Mouse (Mus musculus) neural tube, embryonic 12.5 days (tissue): ENCODE results near the gene Eya4. TPM values are rescaled to one million over a fixed set of nuclear protein-coding genes. Genes with fewer than 3 reads are reported as not detected.

ENCODE experiments used
- ATAC-seq: fragments of 200-750 bp; cut with Nextera tagmentation; 2 replicates; pipeline ENCODE4 v1.8.0; 2017; ENCODE audit warnings: low read depth, mild to moderate bottlenecking, moderate TSS enrichment, moderate library complexity; ENCODE audit not compliant: low FRiP score
- H3K27ac ChIP-seq: fragments of 300-500 bp; sonication (generic); 2 replicates; pipeline ENCODE4 v1.5.1; 2016
- H3K27me3 ChIP-seq: fragments of 300-500 bp; sonication (generic); replicated peaks from 2 replicates; pipeline ENCODE4 v1.6.1; 2016; ENCODE audit warnings: mild to moderate bottlenecking
- H3K36me3 ChIP-seq: fragments of 300-500 bp; sonication (generic); 2 replicates; pipeline ENCODE4 v1.6.1; 2016; ENCODE audit warnings: mild to moderate bottlenecking
- H3K4me1 ChIP-seq: fragments of 300-500 bp; sonication (generic); 2 replicates; pipeline ENCODE4 v1.6.1; 2016
- H3K4me2 ChIP-seq: fragments of 300-500 bp; sonication (generic); replicated peaks from 2 replicates; pipeline ENCODE4 v1.6.1; 2016; ENCODE audit warnings: mild to moderate bottlenecking
- H3K4me3 ChIP-seq: fragments of 300-500 bp; sonication (generic); 2 replicates; pipeline ENCODE4 v1.5.1; 2016
- H3K9ac ChIP-seq: fragments of 300-500 bp; sonication (generic); 2 replicates; pipeline ENCODE4 v1.6.1; 2016; ENCODE audit warnings: mild to moderate bottlenecking
- H3K9me3 ChIP-seq: fragments of 300-500 bp; sonication (generic); 2 replicates; pipeline ENCODE4 v1.6.1; 2016; ENCODE audit warnings: mild to moderate bottlenecking
- WGBS: fragments of 180-500 bp; shearing (Covaris S2); methylation state at CpG from one replicate; pipeline ENCODE4 v1.1.7; 2016; 5-methylcytosine and 5-hydroxymethylcytosine counted together
- polyA plus RNA-seq: library from polyadenylated mRNA; unstranded; fragments of >200 nt; fragmentation: Nextera tagmentation; extraction: Ambion mirVana; gene quantifications from 2 replicates; pipeline ENCODE4 v1.2.1, GENCODE M21; 2016

Gene Eya4
- polyA plus RNA-seq, 1 experiment from 2014 or later = 3.2 TPM

GRCm38 (mm10) chr10:23179285-23179684 lies 171.3 kb downstream of the Eya4 start:
- H3K4me1 ChIP-seq = peaks cover 17% of the 10 kb centered on the region
- no peak overlapping the region for H3K27ac ChIP-seq
- WGBS = 17% methylated on average over 6 of the region's 6 CpGs
- H3K36me3 ChIP-seq = no peaks in the 10 kb centered on the region
- H3K4me3 ChIP-seq = no peak overlapping the region
- no peak for ATAC-seq
- H3K9ac ChIP-seq = no peak overlapping the region
- H3K9me3 ChIP-seq = no peaks in the 10 kb centered on the region
- no peak overlapping the region for H3K4me2 ChIP-seq
- no peaks in the 10 kb centered on the region for H3K27me3 ChIP-seq

GRCm38 (mm10) chr10:23177347-23178046 lies 173.1 kb downstream of the Eya4 start:
- Histone ChIP-seq H3K9me3 (no peaks in the 10 kb centered on the region), H3K27ac (no peak overlapping the region), H3K36me3 (no peaks in the 10 kb centered on the region), H3K27me3 (no peaks in the 10 kb centered on the region), H3K4me3 (no peak overlapping the region), H3K9ac (no peak overlapping the region), H3K4me1 (peaks cover 17% of the 10 kb centered on the region), H3K4me2 (no peak overlapping the region)
- ATAC-seq = no peak
- 66% methylated on average over 5 of the region's 5 CpGs for WGBS

- no peak overlapping the region for H3K4me2 ChIP-seq
- no peaks in the 10 kb centered on the region for H3K27me3 ChIP-seq
- H3K9ac ChIP-seq = no peak overlapping the region
- H3K4me1 ChIP-seq = peaks cover 17% of the 10 kb centered on the region
- no peak overlapping the region for H3K27ac ChIP-seq
- no peak overlapping the region for H3K4me3 ChIP-seq
- H3K9me3 ChIP-seq = no peaks in the 10 kb centered on the region
- no peaks in the 10 kb centered on the region for H3K36me3 ChIP-seq
- 76% methylated on average over 8 of the region's 8 CpGs for WGBS
- ATAC-seq = no peak
These were observed 173.8 kb downstream of the Eya4 start for GRCm38 (mm10) chr10:23176666-23177346.

- no peak overlapping the region for H3K27ac ChIP-seq
- no peaks in the 10 kb centered on the region for H3K9me3 ChIP-seq
- H3K27me3 ChIP-seq = no peaks in the 10 kb centered on the region
- H3K9ac ChIP-seq = no peak overlapping the region
- 89% methylated on average over 7 of the region's 7 CpGs for WGBS
- no peak for ATAC-seq
- no peaks in the 10 kb centered on the region for H3K4me1 ChIP-seq
- no peak overlapping the region for H3K4me3 ChIP-seq
- no peaks in the 10 kb centered on the region for H3K36me3 ChIP-seq
- H3K4me2 ChIP-seq = no peak overlapping the region
These were observed 179.0 kb downstream of the Eya4 start for GRCm38 (mm10) chr10:23171541-23171940.

GRCm38 (mm10) chr10:23165089-23165642 lies 185.4 kb downstream of the Eya4 start:
- H3K4me1 ChIP-seq = no peaks in the 10 kb centered on the region
- WGBS = 54% methylated on average over 7 of the region's 7 CpGs
- H3K36me3 ChIP-seq = no peaks in the 10 kb centered on the region

DNA sequence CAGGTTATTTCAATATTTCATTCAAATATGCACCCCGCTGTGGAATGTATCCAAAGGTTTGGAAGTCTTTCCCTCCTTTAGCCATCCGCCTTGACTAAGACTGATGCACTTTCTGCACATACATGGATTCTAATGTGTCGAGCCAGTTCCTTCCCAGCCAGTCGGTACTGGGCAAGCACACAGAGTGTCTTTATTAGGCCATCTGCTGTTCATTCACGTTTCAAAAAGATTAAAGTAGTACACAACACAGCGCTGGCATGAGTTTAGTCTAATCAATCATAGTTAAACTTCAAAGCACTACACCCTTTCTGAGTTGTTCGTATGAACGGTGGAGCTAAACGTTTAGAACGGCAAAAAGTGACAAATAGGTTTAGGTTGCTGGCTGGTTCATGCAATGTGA lies 190.7 kb downstream of the Eya4 start:
- no peak overlapping the region for H3K4me2 ChIP-seq
- H3K4me1 ChIP-seq = no peaks in the 10 kb centered on the region
- no peak for ATAC-seq
- 69% methylated on average over 10 of the region's 10 CpGs for WGBS
- H3K4me3 ChIP-seq = no peak overlapping the region
- no peak overlapping the region for H3K9ac ChIP-seq
- no peaks in the 10 kb centered on the region for H3K27me3 ChIP-seq
- H3K36me3 ChIP-seq = no peaks in the 10 kb centered on the region
- H3K9me3 ChIP-seq = no peaks in the 10 kb centered on the region
- no peak overlapping the region for H3K27ac ChIP-seq

More at GRCm38 (mm10) chr10:23165089-23165642, 185.4 kb downstream of the Eya4 start:
- ATAC-seq = peak; percentile 63
- H3K27ac ChIP-seq = no peak overlapping the region
- H3K9ac ChIP-seq = no peak overlapping the region
- no peaks in the 10 kb centered on the region for H3K27me3 ChIP-seq
- H3K4me2 ChIP-seq = no peak overlapping the region
- H3K9me3 ChIP-seq = no peaks in the 10 kb centered on the region
- H3K4me3 ChIP-seq = no peak overlapping the region

GRCm38 (mm10) chr10:23159138-23159537 lies 191.4 kb downstream of the Eya4 start:
- ATAC-seq = no peak
- 87% methylated on average over 11 of the region's 11 CpGs for WGBS

GRCm38 (mm10) chr10:23156866-23157625 lies 193.5 kb downstream of the Eya4 start:
- no peaks in the 10 kb centered on the region for H3K4me1 ChIP-seq
- no peak overlapping the region for H3K27ac ChIP-seq
- no peak for ATAC-seq
- H3K9ac ChIP-seq = no peak overlapping the region
- H3K9me3 ChIP-seq = no peaks in the 10 kb centered on the region
- H3K27me3 ChIP-seq = no peaks in the 10 kb centered on the region
- H3K36me3 ChIP-seq = no peaks in the 10 kb centered on the region
- WGBS = 77% methylated on average over 18 of the region's 18 CpGs
- no peak overlapping the region for H3K4me3 ChIP-seq
- no peak overlapping the region for H3K4me2 ChIP-seq

More at GRCm38 (mm10) chr10:23159138-23159537, 191.4 kb downstream of the Eya4 start:
- Histone ChIP-seq H3K9me3 (no peaks in the 10 kb centered on the region), H3K4me2 (no peak overlapping the region), H3K4me3 (no peak overlapping the region), H3K4me1 (no peaks in the 10 kb centered on the region), H3K27ac (no peak overlapping the region), H3K27me3 (no peaks in the 10 kb centered on the region), H3K9ac (no peak overlapping the region), H3K36me3 (no peaks in the 10 kb centered on the region)

DNA sequence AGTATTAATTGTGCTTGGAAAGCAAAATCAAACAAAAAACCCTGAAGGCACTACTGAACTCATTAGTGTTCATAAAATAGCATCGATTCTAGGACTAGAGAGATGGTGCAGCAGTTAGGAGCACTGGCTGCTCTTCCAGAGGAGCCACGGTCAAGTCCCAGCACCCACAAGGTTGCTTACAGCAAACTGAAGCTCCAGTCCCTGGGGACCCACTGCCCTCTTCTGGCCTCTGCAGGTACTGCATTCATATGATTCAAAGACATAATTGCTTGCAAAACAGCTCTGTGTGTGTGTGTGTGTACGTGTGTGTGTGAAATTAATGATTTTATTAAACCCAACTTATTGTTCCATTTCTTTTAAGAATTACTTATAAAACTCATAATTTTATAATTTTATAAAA lies 200.2 kb downstream of the Eya4 start:
- Histone ChIP-seq H3K9ac (no peak overlapping the region), H3K27me3 (no peaks in the 10 kb centered on the region), H3K4me3 (no peak overlapping the region), H3K4me2 (no peak overlapping the region), H3K27ac (no peak overlapping the region), H3K36me3 (no peaks in the 10 kb centered on the region), H3K9me3 (no peaks in the 10 kb centered on the region), H3K4me1 (no peaks in the 10 kb centered on the region)
- ATAC-seq = no peak
- 84% methylated on average over 3 of the region's 3 CpGs for WGBS

DNA sequence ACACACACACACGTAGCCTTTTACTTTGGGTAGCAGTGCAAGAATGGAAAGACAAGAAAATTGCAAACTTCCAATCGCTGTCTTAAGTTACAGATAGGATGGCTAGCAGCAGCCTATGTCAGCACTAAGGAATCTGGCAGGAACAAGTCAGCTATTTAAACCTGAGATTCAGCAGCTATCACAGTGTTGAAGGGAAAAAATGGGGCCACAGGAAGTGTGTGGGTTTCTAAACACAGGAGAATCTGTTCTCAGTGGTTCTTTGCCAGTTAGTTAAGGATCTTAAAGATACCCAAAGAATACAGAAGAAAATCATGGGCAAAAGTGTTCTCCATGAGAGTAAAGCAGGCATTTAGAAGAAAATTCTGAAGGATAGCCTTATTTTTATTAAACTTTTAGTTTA lies 206.0 kb downstream of the Eya4 start:
- Histone ChIP-seq H3K4me1 (no peaks in the 10 kb centered on the region), H3K27ac (no peak overlapping the region), H3K36me3 (no peaks in the 10 kb centered on the region), H3K4me2 (no peak overlapping the region), H3K9ac (no peak overlapping the region), H3K4me3 (no peak overlapping the region), H3K27me3 (no peaks in the 10 kb centered on the region), H3K9me3 (no peaks in the 10 kb centered on the region)
- no peak for ATAC-seq
- WGBS = 90% methylated on average over 2 of the region's 2 CpGs

DNA sequence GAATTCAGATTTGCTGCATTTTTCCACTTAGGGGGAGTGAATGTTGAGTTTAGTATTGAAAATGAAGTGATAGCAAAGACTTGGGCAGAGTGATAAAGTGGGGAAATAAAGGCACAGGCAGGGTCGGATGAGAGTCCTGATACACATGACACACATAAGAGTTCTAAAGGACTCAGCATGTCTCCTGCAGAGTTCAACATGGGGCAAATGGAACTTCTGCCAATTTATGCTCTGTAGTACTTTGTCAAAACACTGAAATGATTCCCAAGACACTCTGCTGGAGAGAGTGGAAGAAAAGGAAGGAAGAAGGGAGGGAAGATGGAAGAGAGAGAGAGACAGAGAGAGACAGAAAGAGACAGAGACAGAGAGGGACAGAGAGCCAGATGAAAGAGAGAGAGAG lies 222.6 kb downstream of the Eya4 start:
- Histone ChIP-seq H3K4me2 (no peak overlapping the region), H3K9me3 (no peaks in the 10 kb centered on the region), H3K4me3 (no peak overlapping the region), H3K27ac (no peak overlapping the region), H3K27me3 (no peaks in the 10 kb centered on the region), H3K9ac (no peak overlapping the region), H3K36me3 (no peaks in the 10 kb centered on the region), H3K4me1 (no peaks in the 10 kb centered on the region)
- 72% methylated on average over 1 of the region's 1 CpGs for WGBS
- no peak for ATAC-seq

DNA sequence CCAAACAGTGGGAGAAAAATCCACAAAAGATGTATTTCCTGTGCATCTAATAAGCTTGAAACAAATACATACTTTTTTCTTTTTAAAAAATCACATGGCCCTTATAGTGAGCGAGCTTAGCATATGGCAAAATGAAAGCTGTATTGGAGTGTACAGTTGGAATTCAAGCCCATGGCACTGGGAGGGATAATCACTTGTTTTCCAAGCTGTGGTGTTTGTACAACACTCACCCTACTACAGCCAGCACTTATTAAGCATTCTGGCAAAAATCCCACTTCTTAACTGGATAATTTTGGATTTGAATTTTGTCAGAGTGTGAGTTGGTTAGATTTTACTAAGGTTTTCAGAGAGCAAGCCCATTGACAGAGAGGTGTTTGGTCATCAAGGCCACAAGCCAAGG lies 223.4 kb downstream of the Eya4 start:
- H3K36me3 ChIP-seq = no peaks in the 10 kb centered on the region
- H3K27me3 ChIP-seq = no peaks in the 10 kb centered on the region
- H3K9me3 ChIP-seq = no peaks in the 10 kb centered on the region
- ATAC-seq = no peak
- no peak overlapping the region for H3K9ac ChIP-seq
- no peaks in the 10 kb centered on the region for H3K4me1 ChIP-seq
- H3K4me2 ChIP-seq = no peak overlapping the region
- H3K27ac ChIP-seq = no peak overlapping the region
- 91% methylated on average over 1 of the region's 1 CpGs for WGBS
- no peak overlapping the region for H3K4me3 ChIP-seq
